Mouse (Mus musculus) adrenal gland, postnatal 4 days (tissue): ENCODE results near the gene Aifm1. TPM values are rescaled to one million over a fixed set of nuclear protein-coding genes. Genes with fewer than 3 reads are reported as not detected.
"Not testable (repeated sequence)": the region's sequence is repeated elsewhere in the genome, so short reads cannot be mapped to it uniquely, and the experiment has no call there.

ENCODE experiments used
- DNase-seq, 2 experiments: peaks; one replicate each; pipeline ENCODE4 v3.0.0; 2021 to 2022; ENCODE audit warnings: low spot score in 2 of 2, mixed read lengths in 2 of 2
- total RNA-seq, 2 experiments: library from RNA; stranded (reverse); gene quantifications; 2 replicates each; pipeline ENCODE4 v1.2.3; 2021

Aifm1 gene
- total RNA-seq, 2 experiments from 2014 or later: 126 to 147 TPM

- no peak for DNase-seq
Measured at GRCm38 (mm10) chrX:48461006-48461405, 52.4 kb downstream of the Aifm1 start.

- DNase-seq: no peak
Measured at GRCm38 (mm10) chrX:48460496-48460895, 52.9 kb downstream of the Aifm1 start.

- DNase-seq: no peak
Measured at GRCm38 (mm10) chrX:48456956-48457355, 56.4 kb downstream of the Aifm1 start.

GRCm38 (mm10) chrX:48455018-48455417 lies 58.3 kb downstream of the Aifm1 start:
- no peak for DNase-seq

GRCm38 (mm10) chrX:48454495-48454878 lies 58.9 kb downstream of the Aifm1 start:
- no peak for DNase-seq

- peak; percentile 45 to 57 for DNase-seq
Measured at GRCm38 (mm10) chrX:48453736-48454494, 59.4 kb downstream of the Aifm1 start.

GRCm38 (mm10) chrX:48452931-48453673 lies 60.3 kb downstream of the Aifm1 start:
- no peak for DNase-seq

GRCm38 (mm10) chrX:48452231-48452890 lies 61.0 kb downstream of the Aifm1 start:
- no peak for DNase-seq

- DNase-seq: no peak
Measured at GRCm38 (mm10) chrX:48449646-48450045, 63.7 kb downstream of the Aifm1 start.

GRCm38 (mm10) chrX:48444677-48445076 lies 68.7 kb downstream of the Aifm1 start:
- DNase-seq: no peak

GRCm38 (mm10) chrX:48441954-48442353 lies 71.4 kb downstream of the Aifm1 start:
- no peak for DNase-seq

GRCm38 (mm10) chrX:48441548-48441947 lies 71.8 kb downstream of the Aifm1 start:
- no peak for DNase-seq

- no peak for DNase-seq
Measured at GRCm38 (mm10) chrX:48439036-48439435, 74.3 kb downstream of the Aifm1 start.

GRCm38 (mm10) chrX:48436082-48436481 lies 77.3 kb downstream of the Aifm1 start:
- not testable (repeated sequence) for DNase-seq

GRCm38 (mm10) chrX:48435477-48435900 lies 77.9 kb downstream of the Aifm1 start:
- DNase-seq: no peak

- DNase-seq: no peak
Measured at GRCm38 (mm10) chrX:48434251-48434650, 79.1 kb downstream of the Aifm1 start.

- DNase-seq: no peak
Measured at GRCm38 (mm10) chrX:48433527-48433899, 79.8 kb downstream of the Aifm1 start.

- no peak for DNase-seq
Measured at GRCm38 (mm10) chrX:48432599-48433526, 80.5 kb downstream of the Aifm1 start.

- no peak for DNase-seq
Measured at GRCm38 (mm10) chrX:48429538-48429937, 83.8 kb downstream of the Aifm1 start.

- no peak for DNase-seq
Measured at GRCm38 (mm10) chrX:48429100-48429499, 84.3 kb downstream of the Aifm1 start.

GRCm38 (mm10) chrX:48428642-48429041 lies 84.7 kb downstream of the Aifm1 start:
- DNase-seq: no peak
